Mouse (Mus musculus) kidney, embryonic 16.5 days (tissue): ENCODE measurements around the gene Ntm. TPM values are rescaled to one million over a fixed set of nuclear protein-coding genes. Genes with fewer than 3 reads are reported as not detected.

Experiments used
- ATAC-seq: fragments of 200-750 bp; cut with Nextera tagmentation; 2 replicates; pipeline ENCODE4 v1.8.0; 2017; ENCODE audit warnings: moderate TSS enrichment; ENCODE audit not compliant: low FRiP score, low TSS enrichment
- H3K27ac ChIP-seq: fragments of 300-500 bp; sonication (generic); 2 replicates; pipeline ENCODE4 v1.5.1; 2014; ENCODE audit warnings: low read length
- H3K27me3 ChIP-seq: fragments of 300-500 bp; sonication (generic); 2 replicates; pipeline ENCODE4 v1.6.1; 2014; ENCODE audit warnings: low read length, control low read depth, mixed read lengths; ENCODE audit not compliant: insufficient read depth
- H3K36me3 ChIP-seq: fragments of 300-500 bp; sonication (generic); 2 replicates; pipeline ENCODE4 v1.6.1; 2014; ENCODE audit warnings: low read length, control low read depth, mixed read lengths; ENCODE audit not compliant: insufficient read depth
- H3K4me1 ChIP-seq: fragments of 300-500 bp; sonication (generic); 2 replicates; pipeline ENCODE4 v1.6.1; 2014; ENCODE audit warnings: low read length, control low read depth, mixed read lengths; ENCODE audit not compliant: insufficient read depth
- H3K4me2 ChIP-seq: fragments of 300-500 bp; sonication (generic); replicated peaks from 2 replicates; pipeline ENCODE4 v1.6.1; 2014; ENCODE audit warnings: low read depth, low read length
- H3K4me3 ChIP-seq: fragments of 300-500 bp; sonication (generic); 2 replicates; pipeline ENCODE4 v1.5.1; 2014; ENCODE audit warnings: mild to moderate bottlenecking, low read length
- H3K9ac ChIP-seq: fragments of 300-500 bp; sonication (generic); replicated peaks from 2 replicates; pipeline ENCODE4 v1.6.1; 2014; ENCODE audit warnings: low read length
- H3K9me3 ChIP-seq: fragments of 300-500 bp; sonication (generic); 2 replicates; pipeline ENCODE4 v1.6.1; 2016; ENCODE audit warnings: low read length, control low read depth
- WGBS: fragments of 180-500 bp; shearing (Covaris S2); extraction: QIAGEN DNeasy Blood & Tissue Kit; methylation state at CpG from one replicate; pipeline ENCODE4 v1.1.7; 2014; 5-methylcytosine and 5-hydroxymethylcytosine counted together
- polyA plus RNA-seq: library from polyadenylated mRNA; unstranded; fragments of >200 nt; fragmentation: Nextera tagmentation; extraction: Ambion mirVana; gene quantifications from 2 replicates; pipeline ENCODE4 v1.2.1, GENCODE M21; 2015

The Ntm gene
- 42.1 and 43.5 TPM in 2 replicates for polyA plus RNA-seq

GRCm38 (mm10) chr9:29962978-29963377, at the start of gene Ntm:
Gene Ntm, minus strand, starts transcription at chr9:29963141.
- no peaks in the 10 kb centered on the region for H3K9me3 ChIP-seq
- H3K9ac ChIP-seq, result peak within 1 kb of the TSS; percentile 2; the same call in 1 of the 2 replicates
- peaks cover 24% of the 10 kb centered on the region for H3K27me3 ChIP-seq
- no peak for ATAC-seq
- no peak within 1 kb of the TSS for H3K27ac ChIP-seq
- H3K4me2 ChIP-seq, result peak within 1 kb of the TSS; percentile 72
- peaks cover 5% of the 10 kb centered on the region; the same call in 1 of the 2 replicates for H3K4me1 ChIP-seq
- H3K4me3 ChIP-seq, result peak within 1 kb of the TSS; percentile 40
- 27% methylated on average over 8 of the region's 8 CpGs for WGBS
- H3K36me3 ChIP-seq, result no peaks in the 10 kb centered on the region

- Histone ChIP-seq H3K4me2 (no peak overlapping the region), H3K27ac (no peak overlapping the region), H3K4me1 (no peaks in the 10 kb centered on the region), H3K27me3 (no peaks in the 10 kb centered on the region), H3K9ac (no peak overlapping the region), H3K4me3 (no peak overlapping the region), H3K36me3 (no peaks in the 10 kb centered on the region), H3K9me3 (no peaks in the 10 kb centered on the region)
- no peak for ATAC-seq
- 85% methylated on average over 8 of the region's 8 CpGs for WGBS
Observed at GRCm38 (mm10) chr9:30005701-30006100, 42.8 kb upstream of the Ntm start.

GRCm38 (mm10) chr9:30003612-30004011, 40.7 kb upstream of the Ntm start:
- Histone ChIP-seq H3K36me3 (no peaks in the 10 kb centered on the region), H3K4me2 (no peak overlapping the region), H3K27me3 (no peaks in the 10 kb centered on the region), H3K9me3 (no peaks in the 10 kb centered on the region), H3K27ac (no peak overlapping the region), H3K9ac (no peak overlapping the region), H3K4me1 (no peaks in the 10 kb centered on the region), H3K4me3 (no peak overlapping the region)
- ATAC-seq, result 0 out of 2 replicates have a peak, but pooled peaks have one; percentile 54
- WGBS, result 36% methylated on average over 3 of the region's 3 CpGs

- no peak overlapping the region for H3K9ac ChIP-seq
- H3K4me1 ChIP-seq, result no peaks in the 10 kb centered on the region
- ATAC-seq, result no peak
- no peak overlapping the region for H3K4me3 ChIP-seq
- H3K27ac ChIP-seq, result no peak overlapping the region
- H3K9me3 ChIP-seq, result no peaks in the 10 kb centered on the region
- no peaks in the 10 kb centered on the region for H3K36me3 ChIP-seq
- 78% methylated on average over 5 of the region's 5 CpGs for WGBS
- H3K27me3 ChIP-seq, result no peaks in the 10 kb centered on the region
- H3K4me2 ChIP-seq, result no peak overlapping the region
Observed at GRCm38 (mm10) chr9:29981177-29981915, 18.4 kb upstream of the Ntm start.

GRCm38 (mm10) chr9:29961954-29962867, 730 bp downstream of the Ntm start:
- Histone ChIP-seq H3K9ac (peak overlapping the region; percentile 2; the same call in 1 of the 2 replicates), H3K4me3 (peak overlapping the region; percentile 40), H3K4me1 (peaks cover 5% of the 10 kb centered on the region; the same call in 1 of the 2 replicates), H3K27ac (no peak overlapping the region), H3K36me3 (no peaks in the 10 kb centered on the region), H3K4me2 (peak overlapping the region; percentile 72), H3K27me3 (peaks cover 24% of the 10 kb centered on the region), H3K9me3 (no peaks in the 10 kb centered on the region)
- 1% methylated on average over 38 of the region's 38 CpGs for WGBS
- ATAC-seq, result peak; percentile 19; the same call in 1 of the 2 replicates

- no peak for ATAC-seq
- Histone ChIP-seq H3K27ac (no peak overlapping the region), H3K36me3 (no peaks in the 10 kb centered on the region), H3K4me3 (peak overlapping the region; percentile 40), H3K27me3 (peaks cover 24% of the 10 kb centered on the region), H3K9me3 (no peaks in the 10 kb centered on the region), H3K9ac (no peak overlapping the region), H3K4me2 (peak overlapping the region; percentile 72), H3K4me1 (peaks cover 5% of the 10 kb centered on the region; the same call in 1 of the 2 replicates)
- WGBS, result 52% methylated on average over 2 of the region's 2 CpGs
Observed at GRCm38 (mm10) chr9:29961512-29961911, 1.4 kb downstream of the Ntm start.

- Histone ChIP-seq H3K36me3 (no peaks in the 10 kb centered on the region), H3K27me3 (peaks cover 24% of the 10 kb centered on the region), H3K9me3 (no peaks in the 10 kb centered on the region), H3K4me2 (no peak overlapping the region), H3K27ac (no peak overlapping the region), H3K9ac (no peak overlapping the region), H3K4me3 (no peak overlapping the region), H3K4me1 (peaks cover 5% of the 10 kb centered on the region; the same call in 1 of the 2 replicates)
- no peak for ATAC-seq
- WGBS, result 75% methylated on average over 5 of the region's 5 CpGs
Observed at GRCm38 (mm10) chr9:29960741-29961140, 2.2 kb downstream of the Ntm start.

- Histone ChIP-seq H3K4me2 (no peak overlapping the region), H3K4me1 (peaks cover 5% of the 10 kb centered on the region; the same call in 1 of the 2 replicates), H3K27ac (no peak overlapping the region), H3K9ac (no peak overlapping the region), H3K9me3 (no peaks in the 10 kb centered on the region), H3K4me3 (no peak overlapping the region), H3K27me3 (peaks cover 24% of the 10 kb centered on the region), H3K36me3 (no peaks in the 10 kb centered on the region)
- ATAC-seq, result no peak
- 42% methylated on average over 3 of the region's 3 CpGs for WGBS
Observed at GRCm38 (mm10) chr9:29960236-29960635, 2.7 kb downstream of the Ntm start.

- Histone ChIP-seq H3K4me3 (no peak overlapping the region), H3K27ac (no peak overlapping the region), H3K9ac (no peak overlapping the region), H3K4me1 (no peaks in the 10 kb centered on the region), H3K36me3 (no peaks in the 10 kb centered on the region), H3K9me3 (no peaks in the 10 kb centered on the region), H3K4me2 (no peak overlapping the region), H3K27me3 (peaks cover 15% of the 10 kb centered on the region)
- no peak for ATAC-seq
- 58% methylated on average over 5 of the region's 5 CpGs for WGBS
Observed at GRCm38 (mm10) chr9:29956936-29957335, 6.0 kb downstream of the Ntm start.
